Mouse (Mus musculus) intestine, embryonic 16.5 days (tissue): Measurements from ENCODE around the gene Fam53b. TPM values are rescaled to one million over a fixed set of nuclear protein-coding genes. Genes with fewer than 3 reads are reported as not detected.

Source experiments
- ATAC-seq: fragments of 200-750 bp; cut with Nextera tagmentation; 2 replicates; pipeline ENCODE4 v1.8.0; 2017; ENCODE audit warnings: moderate TSS enrichment, moderate library complexity
- H3K27ac ChIP-seq: fragments of 300-500 bp; sonication (generic); 2 replicates; pipeline ENCODE4 v1.5.1; 2014; ENCODE audit warnings: mild to moderate bottlenecking, low read length
- H3K27me3 ChIP-seq: fragments of 300-500 bp; sonication (generic); replicated peaks from 2 replicates; pipeline ENCODE4 v1.6.1; 2014; ENCODE audit warnings: low read length, control low read depth, mixed read lengths; ENCODE audit not compliant: control insufficient read depth, insufficient read depth
- H3K36me3 ChIP-seq: fragments of 300-500 bp; sonication (generic); 2 replicates; pipeline ENCODE4 v1.6.1; 2014; ENCODE audit warnings: low read length, control low read depth; ENCODE audit not compliant: control insufficient read depth, insufficient read depth
- H3K4me1 ChIP-seq: fragments of 300-500 bp; sonication (generic); 2 replicates; pipeline ENCODE4 v1.6.1; 2014; ENCODE audit warnings: low read length, control low read depth, mixed read lengths; ENCODE audit not compliant: control insufficient read depth, insufficient read depth
- H3K4me2 ChIP-seq: fragments of 300-500 bp; sonication (generic); 2 replicates; pipeline ENCODE4 v1.6.1; 2014; ENCODE audit warnings: low read depth, low read length, control low read depth
- H3K4me3 ChIP-seq: fragments of 300-500 bp; sonication (generic); 2 replicates; pipeline ENCODE4 v1.5.1; 2014; ENCODE audit warnings: mild to moderate bottlenecking, low read length
- H3K9ac ChIP-seq: fragments of 300-500 bp; sonication (generic); 2 replicates; pipeline ENCODE4 v1.6.1; 2014; ENCODE audit warnings: low read depth, low read length
- H3K9me3 ChIP-seq: fragments of 300-500 bp; sonication (generic); 2 replicates; pipeline ENCODE4 v1.6.1; 2016; ENCODE audit warnings: low read length, control low read depth; ENCODE audit not compliant: control insufficient read depth
- WGBS: fragments of 180-500 bp; shearing (Covaris S2); extraction: QIAGEN DNeasy Blood & Tissue Kit; methylation state at CpG from one replicate; pipeline ENCODE4 v1.1.7; 2014; 5-methylcytosine and 5-hydroxymethylcytosine counted together
- polyA plus RNA-seq: library from polyadenylated mRNA; unstranded; fragments of >200 nt; fragmentation: Nextera tagmentation; extraction: Ambion mirVana; gene quantifications from 2 replicates; pipeline ENCODE4 v1.2.1, GENCODE M21; 2015

Fam53b gene
- polyA plus RNA-seq, 1 experiment from 2014 or later = 22.2 TPM

GRCm38 (mm10) chr7:132775922-132776321, 37.8 kb downstream of the Fam53b start:
- H3K27me3 ChIP-seq = no peaks in the 10 kb centered on the region
- peaks cover 12% of the 10 kb centered on the region for H3K4me1 ChIP-seq
- H3K36me3 ChIP-seq = no peaks in the 10 kb centered on the region; the same call in 1 of the 2 replicates
- H3K9me3 ChIP-seq = no peaks in the 10 kb centered on the region
- H3K9ac ChIP-seq = no peak overlapping the region
- no peak overlapping the region for H3K4me2 ChIP-seq
- H3K27ac ChIP-seq = no peak overlapping the region
- H3K4me3 ChIP-seq = no peak overlapping the region
- ATAC-seq = no peak
- WGBS = 94% methylated on average over 10 of the region's 10 CpGs

- 89% methylated on average over 5 of the region's 5 CpGs for WGBS
- Histone ChIP-seq H3K4me1 (peaks cover 7% of the 10 kb centered on the region), H3K9ac (no peak overlapping the region), H3K27me3 (no peaks in the 10 kb centered on the region), H3K4me2 (no peak overlapping the region), H3K27ac (no peak overlapping the region), H3K36me3 (no peaks in the 10 kb centered on the region; the same call in 1 of the 2 replicates), H3K9me3 (no peaks in the 10 kb centered on the region), H3K4me3 (no peak overlapping the region)
- ATAC-seq = no peak
Observed at GRCm38 (mm10) chr7:132775333-132775732, 38.4 kb downstream of the Fam53b start.

- Histone ChIP-seq H3K36me3 (no peaks in the 10 kb centered on the region), H3K9me3 (no peaks in the 10 kb centered on the region), H3K9ac (no peak overlapping the region), H3K4me1 (peaks cover 5% of the 10 kb centered on the region; the same call in 1 of the 2 replicates), H3K27me3 (no peaks in the 10 kb centered on the region), H3K27ac (no peak overlapping the region), H3K4me3 (no peak overlapping the region), H3K4me2 (no peak overlapping the region)
- no peak for ATAC-seq
- 88% methylated on average over 7 of the region's 7 CpGs for WGBS
Observed at GRCm38 (mm10) chr7:132773011-132773705, 40.5 kb downstream of the Fam53b start.

GRCm38 (mm10) chr7:132772440-132772839, 41.2 kb downstream of the Fam53b start:
- Histone ChIP-seq H3K27ac (no peak overlapping the region), H3K4me2 (no peak overlapping the region), H3K36me3 (no peaks in the 10 kb centered on the region), H3K9ac (no peak overlapping the region), H3K27me3 (no peaks in the 10 kb centered on the region), H3K4me1 (peaks cover 5% of the 10 kb centered on the region; the same call in 1 of the 2 replicates), H3K9me3 (no peaks in the 10 kb centered on the region), H3K4me3 (no peak overlapping the region)
- WGBS = 80% methylated on average over 5 of the region's 5 CpGs
- ATAC-seq = peak; percentile 47

GRCm38 (mm10) chr7:132768498-132769344, 45.0 kb downstream of the Fam53b start:
- no peak overlapping the region for H3K4me2 ChIP-seq
- ATAC-seq = no peak

GRCm38 (mm10) chr7:132767999-132768370, 45.7 kb downstream of the Fam53b start:
- Histone ChIP-seq H3K27ac (no peak overlapping the region), H3K36me3 (no peaks in the 10 kb centered on the region), H3K9me3 (no peaks in the 10 kb centered on the region), H3K27me3 (no peaks in the 10 kb centered on the region), H3K4me3 (no peak overlapping the region), H3K4me1 (peaks cover 37% of the 10 kb centered on the region), H3K9ac (no peak overlapping the region), H3K4me2 (no peak overlapping the region)
- ATAC-seq = no peak
- 84% methylated on average over 4 of the region's 4 CpGs for WGBS

More at GRCm38 (mm10) chr7:132768498-132769344, 45.0 kb downstream of the Fam53b start:
- peaks cover 32% of the 10 kb centered on the region for H3K4me1 ChIP-seq
- no peak overlapping the region for H3K4me3 ChIP-seq
- WGBS = 75% methylated on average over 12 of the region's 12 CpGs
- no peaks in the 10 kb centered on the region for H3K36me3 ChIP-seq
- no peaks in the 10 kb centered on the region for H3K27me3 ChIP-seq
- no peak overlapping the region for H3K9ac ChIP-seq
- H3K27ac ChIP-seq = peak overlapping the region; percentile 30; the same call in 1 of the 2 replicates
- H3K9me3 ChIP-seq = no peaks in the 10 kb centered on the region

- Histone ChIP-seq H3K4me2 (no peak overlapping the region), H3K9me3 (no peaks in the 10 kb centered on the region), H3K36me3 (no peaks in the 10 kb centered on the region), H3K4me3 (no peak overlapping the region), H3K27ac (no peak overlapping the region), H3K9ac (no peak overlapping the region), H3K27me3 (no peaks in the 10 kb centered on the region), H3K4me1 (peaks cover 38% of the 10 kb centered on the region)
- WGBS = 71% methylated on average over 12 of the region's 12 CpGs
- no peak for ATAC-seq
Observed at GRCm38 (mm10) chr7:132767233-132767998, 46.3 kb downstream of the Fam53b start.

GRCm38 (mm10) chr7:132766235-132766871, 47.3 kb downstream of the Fam53b start:
- H3K27me3 ChIP-seq = no peaks in the 10 kb centered on the region
- no peak overlapping the region for H3K4me3 ChIP-seq
- no peak overlapping the region for H3K4me2 ChIP-seq
- WGBS = 63% methylated on average over 11 of the region's 11 CpGs
- peak overlapping the region; percentile 82 for H3K27ac ChIP-seq
- no peaks in the 10 kb centered on the region for H3K9me3 ChIP-seq
- peak; percentile 53 for ATAC-seq
- peaks cover 47% of the 10 kb centered on the region for H3K4me1 ChIP-seq
- H3K9ac ChIP-seq = no peak overlapping the region
- no peaks in the 10 kb centered on the region for H3K36me3 ChIP-seq
